Mouse (Mus musculus) spleen, adult 2 months (tissue): ENCODE results near the gene Trpc7.

Experiments used
- CTCF ChIP-seq: fragments of 200-500 bp; IDR thresholded peaks from 2 replicates; pipeline ENCODE4 v1.5.1; 2011; ENCODE audit warnings: mild to moderate bottlenecking, inconsistent platforms; ENCODE audit not compliant: insufficient read depth, insufficient read length, insufficient replicate concordance; ENCODE audit errors: extremely low read depth
- POLR2A ChIP-seq: fragments of 200-500 bp; IDR thresholded peaks from 2 replicates; pipeline ENCODE4 v1.6.1; 2011; ENCODE audit warnings: low read depth, low read length, inconsistent platforms

GRCm38 (mm10) chr13:56746739-56747532 lies 148.9 kb downstream of the Trpc7 start:
- TF ChIP-seq CTCF (no peak), POLR2A (no peak)
